Mouse (Mus musculus): Measurements from ENCODE around the gene Rgs7. TPM values are rescaled to one million over a fixed set of nuclear protein-coding genes. Genes with fewer than 3 reads are reported as not detected.

Rgs7 gene
- total and polyA plus RNA-seq, 2 experiments from 2014 or later: 46.1 to 50.3 TPM

DNA sequence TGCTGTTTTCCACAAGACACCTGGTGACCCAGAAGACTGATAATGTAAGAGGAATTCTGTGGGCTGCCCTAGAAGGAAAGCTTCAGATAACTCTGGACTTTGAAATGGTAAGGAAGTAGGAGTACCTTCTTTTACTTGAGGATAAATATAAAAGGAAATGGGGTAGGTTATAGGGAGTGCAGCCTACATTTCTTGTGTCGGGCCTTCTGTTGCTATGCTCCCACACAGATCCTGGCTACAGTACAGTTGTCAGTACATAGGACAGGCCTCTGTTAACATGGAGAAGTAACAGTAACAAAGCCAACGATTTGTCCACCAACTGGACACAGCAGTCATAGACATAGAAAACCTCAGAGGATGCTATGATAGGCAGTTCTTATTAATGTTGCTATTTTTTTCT, 307.1 kb downstream of the Rgs7 start:
- Histone ChIP-seq H3K4me2 (ENCODE audit: low read depth) (no peak overlapping the region), H3K36me3 (ENCODE audit: insufficient read depth) (no peaks in the 10 kb centered on the region), H3K4me1 (ENCODE audit: insufficient read depth) (no peaks in the 10 kb centered on the region), H3K4me3 (ENCODE audit: low read depth, low read length) (no peak overlapping the region), H3K9me3 (ENCODE audit: low read length) (no peaks in the 10 kb centered on the region), H3K27ac (ENCODE audit: low read depth, low read length) (no peak overlapping the region), H3K27me3 (ENCODE audit: insufficient read depth, low read length) (no peaks in the 10 kb centered on the region), H3K9ac (no peak overlapping the region)
- no peak for ATAC-seq
- no peak for TF ChIP-seq CTCF (IDR thresholded peaks at IDR 0.05; ENCODE audit: low read depth)
- WGBS: 88% methylated on average over 2 of the region's 2 CpGs
- no peak for DNase-seq

DNA sequence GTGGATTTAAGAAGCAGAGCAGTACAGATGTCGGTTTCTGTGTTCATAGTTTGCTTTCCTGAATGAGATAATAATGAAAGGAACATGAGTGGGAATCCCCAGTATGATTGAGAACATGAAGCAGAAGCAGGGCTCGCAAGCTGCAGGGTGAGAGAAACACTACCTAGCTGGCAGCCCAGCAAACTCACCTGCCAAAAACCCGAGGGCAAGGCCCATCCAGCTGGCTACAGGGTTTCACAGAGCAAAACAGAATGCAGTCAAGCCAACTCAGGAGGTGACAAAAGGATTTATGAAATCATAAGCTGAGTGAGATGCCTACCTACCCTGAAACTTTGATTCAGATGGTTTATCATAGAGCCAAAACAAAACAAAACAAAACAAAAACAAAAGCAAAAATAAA, 307.6 kb downstream of the Rgs7 start:
- TF ChIP-seq CTCF (IDR thresholded peaks at IDR 0.05; ENCODE audit: low read depth): no peak
- no peak overlapping the region for H3K4me3 ChIP-seq (ENCODE audit: low read depth, low read length)
- H3K4me2 ChIP-seq (ENCODE audit: low read depth): no peak overlapping the region
- no peaks in the 10 kb centered on the region for H3K9me3 ChIP-seq (ENCODE audit: low read length)
- no peaks in the 10 kb centered on the region for H3K36me3 ChIP-seq (ENCODE audit: insufficient read depth)
- H3K9ac ChIP-seq: no peak overlapping the region
- WGBS: 79% methylated on average over 3 of the region's 3 CpGs
- H3K4me1 ChIP-seq (ENCODE audit: insufficient read depth): no peaks in the 10 kb centered on the region
- no peaks in the 10 kb centered on the region for H3K27me3 ChIP-seq (ENCODE audit: insufficient read depth, low read length)
- ATAC-seq: no peak
- no peak for DNase-seq
- H3K27ac ChIP-seq (ENCODE audit: low read depth, low read length): no peak overlapping the region

DNA sequence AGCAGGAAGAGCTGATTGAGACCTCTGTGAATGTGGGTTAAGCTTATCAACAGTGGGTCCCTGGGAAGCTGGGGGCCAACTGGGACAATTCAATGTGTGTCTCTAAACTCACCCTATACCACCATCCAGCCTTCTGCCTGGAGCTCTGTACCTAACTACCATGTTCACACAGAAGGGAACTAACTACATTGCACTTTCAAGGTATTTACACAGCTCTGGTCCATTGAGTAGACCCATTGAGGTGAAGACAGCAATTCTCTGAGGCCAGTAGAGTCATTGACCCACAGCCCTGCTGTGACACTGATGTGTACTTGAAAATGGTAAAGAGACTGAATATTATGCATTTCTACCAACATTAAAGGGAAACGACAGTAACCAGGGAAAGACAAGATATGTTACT, 313.6 kb downstream of the Rgs7 start:
- H3K27me3 ChIP-seq (ENCODE audit: insufficient read depth, low read length): no peaks in the 10 kb centered on the region
- no peak overlapping the region for H3K9ac ChIP-seq
- no peaks in the 10 kb centered on the region for H3K9me3 ChIP-seq (ENCODE audit: low read length)
- H3K4me1 ChIP-seq (ENCODE audit: insufficient read depth): no peaks in the 10 kb centered on the region
- 84% methylated on average over 1 of the region's 1 CpGs for WGBS
- no peak for TF ChIP-seq CTCF (IDR thresholded peaks at IDR 0.05; ENCODE audit: low read depth)
- H3K36me3 ChIP-seq (ENCODE audit: insufficient read depth): no peaks in the 10 kb centered on the region
- H3K4me3 ChIP-seq (ENCODE audit: low read depth, low read length): no peak overlapping the region
- DNase-seq (no peak), ATAC-seq (no peak)
- no peak overlapping the region for H3K4me2 ChIP-seq (ENCODE audit: low read depth)
- no peak overlapping the region for H3K27ac ChIP-seq (ENCODE audit: low read depth, low read length)

DNA sequence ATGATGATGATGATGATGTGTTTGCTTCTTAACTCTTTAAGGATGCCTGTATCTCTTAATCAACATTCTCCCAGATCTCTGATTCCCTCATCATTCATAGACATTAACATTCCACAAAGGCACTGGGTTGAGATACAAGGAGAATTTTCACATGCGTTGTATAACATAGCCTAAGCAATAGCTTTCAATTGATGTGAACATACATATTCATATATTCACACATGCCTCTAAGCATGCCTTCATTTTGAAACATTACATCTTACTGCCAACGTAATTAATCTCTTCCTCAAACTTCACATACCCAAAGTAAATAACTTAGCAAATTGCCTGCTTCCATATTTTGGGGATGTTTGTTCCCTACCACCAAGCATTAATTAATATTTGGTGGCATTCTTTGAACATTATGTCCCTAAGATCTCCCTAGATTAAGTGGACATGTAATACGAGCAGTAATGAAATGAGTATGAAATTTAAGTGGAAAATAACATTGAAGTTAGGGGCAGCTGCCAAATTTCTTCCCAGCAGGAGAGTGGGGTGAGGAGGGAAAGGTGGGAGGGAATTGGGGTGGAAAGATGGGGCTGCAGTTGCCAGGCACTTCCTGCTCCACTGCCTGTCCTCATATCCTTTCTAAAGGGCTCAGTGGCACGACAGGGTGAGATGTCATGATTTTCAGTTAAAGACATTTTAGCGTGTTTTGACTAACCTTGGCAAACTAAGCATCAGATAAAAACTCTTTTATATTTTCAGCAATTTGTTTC, 317.2 kb downstream of the Rgs7 start:
- WGBS: 57% methylated on average over 5 of the region's 5 CpGs
- Histone ChIP-seq H3K9me3 (ENCODE audit: low read length) (no peaks in the 10 kb centered on the region), H3K4me2 (ENCODE audit: low read depth) (no peak overlapping the region), H3K4me3 (ENCODE audit: low read depth, low read length) (no peak overlapping the region), H3K36me3 (ENCODE audit: insufficient read depth) (no peaks in the 10 kb centered on the region), H3K27ac (ENCODE audit: low read depth, low read length) (no peak overlapping the region; the same call in 1 of the 2 replicates), H3K27me3 (ENCODE audit: insufficient read depth, low read length) (no peaks in the 10 kb centered on the region), H3K4me1 (ENCODE audit: insufficient read depth) (no peaks in the 10 kb centered on the region), H3K9ac (no peak overlapping the region)
- DNase-seq (peak; percentile 5), ATAC-seq (peak; percentile 76)
- TF ChIP-seq CTCF (IDR thresholded peaks at IDR 0.05; ENCODE audit: low read depth): no peak

DNA sequence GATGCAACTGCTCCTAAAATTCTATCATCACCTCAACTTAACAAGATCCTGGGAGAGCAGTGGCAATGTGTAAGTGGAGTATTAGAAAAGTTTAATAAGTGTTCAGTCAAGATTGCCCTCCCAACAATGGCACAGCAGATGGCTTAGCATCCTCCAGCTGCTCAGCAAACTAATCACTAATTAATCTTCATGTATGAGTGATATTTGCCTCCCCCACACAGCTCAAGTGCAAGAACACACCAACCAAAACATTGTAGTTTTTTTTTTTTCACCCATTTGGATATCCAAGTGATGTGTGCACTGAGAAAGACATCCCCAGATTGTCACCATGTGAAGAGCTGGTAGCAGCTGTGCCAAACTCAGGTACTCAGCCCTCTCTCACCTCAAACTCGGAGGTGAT, 336.8 kb downstream of the Rgs7 start:
- Histone ChIP-seq H3K4me2 (ENCODE audit: low read depth) (no peak overlapping the region), H3K36me3 (ENCODE audit: insufficient read depth) (no peaks in the 10 kb centered on the region), H3K9ac (no peak overlapping the region), H3K9me3 (ENCODE audit: low read length) (no peaks in the 10 kb centered on the region), H3K4me3 (ENCODE audit: low read depth, low read length) (no peak overlapping the region), H3K4me1 (ENCODE audit: insufficient read depth) (no peaks in the 10 kb centered on the region), H3K27me3 (ENCODE audit: insufficient read depth, low read length) (no peaks in the 10 kb centered on the region), H3K27ac (ENCODE audit: low read depth, low read length) (no peak overlapping the region)
- no peak for DNase-seq
- no peak for TF ChIP-seq CTCF (IDR thresholded peaks at IDR 0.05; ENCODE audit: low read depth)
- no peak for ATAC-seq
- WGBS: 73% methylated on average over 1 of the region's 1 CpGs

DNA sequence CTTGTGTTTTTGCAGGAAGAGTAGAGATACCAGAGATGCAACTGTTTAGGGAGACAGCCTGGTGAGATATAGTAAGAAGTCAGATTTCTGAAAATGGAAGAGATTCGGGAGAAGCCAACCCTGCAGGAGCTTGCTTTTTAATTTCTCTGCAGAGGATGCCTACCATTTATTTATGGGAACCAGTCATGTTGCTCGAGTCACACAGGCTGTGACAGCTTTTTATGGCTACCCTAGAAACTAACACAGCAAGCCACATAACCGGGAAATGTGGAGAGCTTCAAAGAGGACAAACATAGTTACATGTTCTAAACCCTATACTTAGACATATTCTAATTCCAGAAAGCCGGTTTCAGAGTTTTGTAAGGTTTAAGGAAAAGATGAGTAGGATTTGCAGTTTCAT, 349.2 kb downstream of the Rgs7 start:
- no peak overlapping the region for H3K4me3 ChIP-seq (ENCODE audit: low read depth, low read length)
- H3K4me1 ChIP-seq (ENCODE audit: insufficient read depth): no peaks in the 10 kb centered on the region
- H3K9me3 ChIP-seq (ENCODE audit: low read length): no peaks in the 10 kb centered on the region
- H3K9ac ChIP-seq: no peak overlapping the region
- DNase-seq (no peak), ATAC-seq (no peak)
- no peak for TF ChIP-seq CTCF (IDR thresholded peaks at IDR 0.05; ENCODE audit: low read depth)
- H3K27ac ChIP-seq (ENCODE audit: low read depth, low read length): no peak overlapping the region
- H3K36me3 ChIP-seq (ENCODE audit: insufficient read depth): no peaks in the 10 kb centered on the region
- no peak overlapping the region for H3K4me2 ChIP-seq (ENCODE audit: low read depth)
- H3K27me3 ChIP-seq (ENCODE audit: insufficient read depth, low read length): no peaks in the 10 kb centered on the region
- WGBS: 83% methylated on average over 4 of the region's 4 CpGs

DNA sequence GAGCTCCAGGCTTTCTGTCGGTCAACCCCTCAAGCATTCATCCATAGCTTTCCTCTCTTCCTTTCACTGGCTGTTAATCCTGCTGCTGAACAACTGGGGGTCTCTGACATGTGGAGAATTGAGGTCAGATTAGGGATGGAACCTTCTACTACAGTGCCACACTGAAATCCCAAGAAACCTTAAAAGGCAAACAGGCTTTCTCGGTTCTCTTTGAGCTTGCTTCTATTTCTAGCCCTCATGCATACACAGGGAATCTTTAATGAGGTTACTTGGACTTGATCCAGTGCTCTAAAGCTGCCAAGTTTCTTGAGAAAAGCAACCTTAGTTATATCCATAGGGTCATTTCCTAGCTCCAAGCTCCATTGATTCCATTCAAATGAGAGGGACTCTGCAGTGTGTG, 363.8 kb downstream of the Rgs7 start:
- peaks cover 6% of the 10 kb centered on the region; the same call in 1 of the 2 replicates for H3K4me1 ChIP-seq (ENCODE audit: insufficient read depth)
- ATAC-seq (peak; percentile 66), DNase-seq (peak; percentile 77)
- H3K4me2 ChIP-seq (ENCODE audit: low read depth): no peak overlapping the region
- H3K9me3 ChIP-seq (ENCODE audit: low read length): no peaks in the 10 kb centered on the region
- no peak overlapping the region for H3K4me3 ChIP-seq (ENCODE audit: low read depth, low read length)
- H3K27me3 ChIP-seq (ENCODE audit: insufficient read depth, low read length): no peaks in the 10 kb centered on the region
- no peak overlapping the region for H3K9ac ChIP-seq
- no peaks in the 10 kb centered on the region for H3K36me3 ChIP-seq (ENCODE audit: insufficient read depth)
- no peak for TF ChIP-seq CTCF (IDR thresholded peaks at IDR 0.05; ENCODE audit: low read depth)
- H3K27ac ChIP-seq (ENCODE audit: low read depth, low read length): 0 out of 2 replicates have a peak overlapping the region, but pooled peaks have one; percentile 10
- 5% methylated on average over 2 of the region's 2 CpGs for WGBS

All from forebrain, postnatal 0 days (tissue).